Mouse (Mus musculus) large intestine, adult 2 months (tissue): Measurements from ENCODE around the gene Ikzf3. TPM values are rescaled to one million over a fixed set of nuclear protein-coding genes. Genes with fewer than 3 reads are reported as not detected.

ENCODE experiments used
- DNase-seq: peaks from one replicate; pipeline ENCODE4 v3.0.0-alpha.2; 2012; ENCODE audit warnings: low read depth, low spot score
- WGBS: fragments of 180-500 bp; shearing (Covaris S2); methylation state at CpG from one replicate; pipeline ENCODE4 v1.1.7; 2018; 5-methylcytosine and 5-hydroxymethylcytosine counted together
- polyA plus RNA-seq: library from polyadenylated mRNA; depleted of rRNA; stranded (reverse); fragments of >200 nt; gene quantifications from 2 replicates; pipeline ENCODE4 v1.2.3, GENCODE M21; 2012

Ikzf3 gene
- polyA plus RNA-seq, 1 experiment, result 8.1 TPM

GRCm38 (mm10) chr11:98457367-98458120 is 88.3 kb downstream of the Ikzf3 start:
- under 1% methylated on average over 59 of the region's 64 CpGs for WGBS
- no peak for DNase-seq

- WGBS, result 9% methylated on average over 9 of the region's 9 CpGs
- DNase-seq, result no peak
Observed at GRCm38 (mm10) chr11:98456945-98457344, 88.9 kb downstream of the Ikzf3 start.

DNA sequence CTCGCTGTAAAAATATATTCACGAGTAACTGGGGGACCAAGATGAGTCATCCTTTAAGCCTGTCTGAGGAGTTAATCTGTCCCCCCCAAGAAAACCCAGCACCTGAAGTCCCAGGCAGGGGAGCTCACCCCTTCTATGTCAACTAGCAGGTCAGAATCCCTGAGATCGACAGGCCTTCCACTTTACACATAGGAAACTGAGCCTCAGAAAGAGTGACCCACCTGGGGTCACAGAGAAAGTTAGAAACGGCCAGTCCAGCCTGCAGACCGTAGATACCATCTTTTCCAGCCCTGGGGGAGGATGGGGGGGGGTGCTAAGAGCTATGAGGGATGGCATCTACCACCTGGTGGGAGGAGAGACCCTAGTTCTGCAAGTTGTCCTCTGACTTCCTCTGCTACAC is 89.3 kb downstream of the Ikzf3 start:
- no peak for DNase-seq
- 44% methylated on average over 5 of the region's 5 CpGs for WGBS

- 81% methylated on average over 4 of the region's 4 CpGs for WGBS
- DNase-seq, result no peak
Observed at GRCm38 (mm10) chr11:98455484-98455883, 90.3 kb downstream of the Ikzf3 start.

GRCm38 (mm10) chr11:98449921-98450771 is 95.7 kb downstream of the Ikzf3 start:
- DNase-seq, result no peak
- WGBS, result 28% methylated on average over 20 of the region's 20 CpGs

DNA sequence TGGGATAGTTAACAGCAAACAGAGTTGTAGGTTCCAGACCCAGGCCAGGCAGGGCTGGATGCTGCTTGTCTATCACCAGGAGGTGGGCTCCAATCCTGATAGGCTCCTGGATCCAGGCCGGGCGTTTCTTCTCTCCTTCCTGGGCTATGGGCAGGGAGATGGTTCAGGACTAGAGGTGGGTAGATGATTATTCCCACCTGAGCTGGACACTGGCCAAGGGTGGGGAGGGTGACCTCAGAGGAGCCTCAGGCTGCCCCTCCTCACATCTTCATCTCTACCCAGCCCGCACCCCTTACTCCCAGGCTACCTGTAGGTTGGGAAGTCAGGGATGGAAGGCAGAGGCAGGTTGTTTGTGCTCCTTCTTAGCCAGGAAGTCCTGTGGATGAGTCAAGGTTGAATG is 96.4 kb downstream of the Ikzf3 start:
- DNase-seq, result no peak
- WGBS, result 30% methylated on average over 3 of the region's 3 CpGs

DNA sequence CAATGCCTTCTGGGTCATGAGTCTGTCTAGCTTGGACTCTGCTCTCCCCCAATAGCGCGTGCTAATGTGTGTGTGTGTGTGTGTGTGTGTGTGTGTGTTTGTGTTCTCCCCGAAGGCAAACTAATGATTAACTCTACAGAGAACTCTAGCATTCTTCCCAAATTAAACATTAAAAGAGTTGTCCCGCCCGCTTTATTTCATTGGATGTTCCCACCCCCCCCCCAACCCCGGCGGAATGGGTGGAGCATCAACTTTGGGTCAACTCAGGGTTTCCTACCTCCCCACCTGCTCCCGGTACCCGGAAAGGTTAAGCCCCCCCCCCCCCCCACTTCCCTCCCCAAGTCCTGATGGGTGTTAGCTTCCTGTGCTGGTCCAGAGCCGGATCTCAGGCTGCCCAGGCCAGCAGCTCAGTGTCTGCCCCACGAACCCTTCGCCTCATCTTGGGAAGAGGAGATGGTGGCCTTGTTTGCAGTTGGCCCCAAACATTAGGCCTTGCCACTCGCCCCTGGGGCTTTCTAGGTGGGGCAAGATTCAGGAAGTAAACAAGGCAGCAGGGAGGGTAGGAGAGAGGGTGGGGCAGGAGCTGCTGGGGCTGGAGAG is 97.5 kb downstream of the Ikzf3 start:
- 13% methylated on average over 13 of the region's 13 CpGs for WGBS
- no peak for DNase-seq

GRCm38 (mm10) chr11:98447475-98447834 is 98.4 kb downstream of the Ikzf3 start:
- 16% methylated on average over 7 of the region's 7 CpGs for WGBS
- DNase-seq, result no peak

DNA sequence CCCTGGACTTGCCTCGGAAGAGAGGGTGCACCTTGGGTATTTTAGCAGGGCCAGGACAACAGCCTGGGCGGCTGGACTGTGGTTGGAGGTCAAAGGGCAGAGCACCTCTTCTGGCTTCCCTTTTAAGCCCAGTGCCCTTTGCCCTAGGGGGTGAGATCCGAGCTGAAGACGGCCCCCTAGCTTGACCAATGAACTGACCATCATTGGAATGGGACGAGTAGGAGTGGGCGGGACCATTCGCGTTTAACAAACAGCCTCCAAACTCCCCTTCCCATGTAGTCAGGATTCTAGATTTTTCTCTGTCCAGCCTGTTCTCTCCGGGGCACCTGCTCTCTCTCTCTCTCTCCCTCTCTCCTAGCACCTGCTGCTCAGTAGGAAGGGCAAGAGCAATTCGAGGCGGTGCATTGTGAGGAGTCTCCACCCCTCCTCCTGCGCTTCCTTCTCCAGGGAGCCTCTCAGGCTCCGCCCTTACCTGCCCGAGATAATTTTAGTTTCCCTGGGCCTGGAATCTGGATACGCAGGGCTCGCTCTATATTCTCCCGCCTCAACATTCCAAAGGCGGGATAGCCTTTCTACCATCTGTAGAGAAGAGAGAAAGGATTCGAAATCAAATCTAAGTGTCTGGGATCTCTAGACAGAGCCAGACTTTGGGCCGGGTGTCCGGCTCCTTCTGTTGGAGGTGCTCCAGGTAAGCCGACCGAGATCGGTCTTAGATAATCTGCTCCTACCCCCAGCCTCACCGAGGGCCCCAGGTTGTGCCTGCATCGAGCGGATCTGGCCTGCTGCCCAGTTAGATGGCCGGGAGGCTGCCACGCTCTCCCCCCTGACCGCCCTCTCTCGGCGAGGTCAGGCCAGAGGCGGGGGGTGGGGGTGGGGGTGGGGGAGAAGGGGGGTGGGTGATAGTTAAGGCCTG is 99.0 kb downstream of the Ikzf3 start:
- no peak for DNase-seq
- WGBS, result 3% methylated on average over 33 of the region's 33 CpGs

DNA sequence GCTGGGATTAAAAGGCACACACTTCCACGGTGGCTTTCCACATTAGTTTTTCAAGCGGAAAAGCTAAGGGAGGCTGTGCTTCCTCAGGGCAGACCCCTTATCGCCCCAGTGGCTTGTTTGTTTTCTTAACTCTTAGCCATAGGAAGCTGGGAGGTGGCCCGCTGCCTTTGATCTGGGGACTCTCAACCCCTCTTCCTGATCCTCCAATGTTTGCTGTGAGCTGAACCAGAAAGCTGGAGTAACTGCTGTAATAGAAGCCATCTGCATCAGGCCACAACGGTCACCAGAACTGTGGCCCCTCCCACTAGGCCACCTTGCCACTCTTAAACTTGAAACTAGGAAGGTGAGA is 99.6 kb downstream of the Ikzf3 start, which contains the start of gene Grb7:
Grb7 (plus strand) TSS at position 182 of the 349 bp plus-strand sequence.
- DNase-seq, result no peak

DNA sequence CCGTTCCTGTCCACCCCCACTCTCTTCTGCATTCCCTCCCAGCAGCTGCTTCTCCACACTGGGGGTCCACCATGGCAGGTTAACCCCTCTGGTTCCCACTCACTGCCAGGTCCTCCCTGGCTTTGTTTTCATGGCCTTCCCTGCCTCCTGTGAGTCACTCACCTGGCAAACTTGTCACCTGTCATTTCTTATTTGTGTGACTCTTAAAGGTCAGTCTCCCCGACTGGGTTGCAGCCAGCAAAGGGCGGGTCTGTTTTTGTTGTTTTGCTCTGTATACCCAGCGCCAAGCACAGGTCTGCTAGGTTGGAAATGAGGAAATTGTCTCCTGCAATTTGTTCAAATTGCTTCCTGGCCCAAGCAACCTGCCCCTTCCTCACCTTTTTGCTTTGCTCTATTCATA is 100.2 kb downstream of the Ikzf3 start:
- no peak for DNase-seq
- 20% methylated on average over 4 of the region's 4 CpGs for WGBS

More for the DNA sequence above, 99.6 kb downstream of the Ikzf3 start, which contains the start of gene Grb7:
- WGBS, result 12% methylated on average over 5 of the region's 5 CpGs

DNA sequence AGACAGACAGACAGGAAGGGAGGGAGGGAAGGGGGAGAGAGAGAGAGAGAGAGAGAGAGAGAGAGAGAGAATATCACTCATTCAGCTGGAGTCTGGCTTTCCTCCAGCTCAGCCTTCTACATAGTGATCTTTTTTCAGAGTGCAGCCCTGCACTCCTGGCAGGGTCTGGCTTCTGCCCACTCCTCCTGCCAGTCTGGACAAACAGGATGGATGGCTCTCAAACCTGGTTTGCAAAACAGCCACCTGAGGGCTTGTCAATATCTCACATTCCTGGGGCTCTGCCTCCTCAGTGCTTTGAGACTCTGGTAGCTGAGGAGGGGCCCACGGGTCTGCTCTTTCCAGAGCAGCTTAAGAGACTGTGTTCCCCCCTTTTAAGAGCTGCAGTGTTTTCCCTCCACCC is 100.6 kb downstream of the Ikzf3 start:
- WGBS, result 13% methylated on average over 1 of the region's 1 CpGs
- no peak for DNase-seq

- no peak for DNase-seq
- 97% methylated on average over 1 of the region's 1 CpGs for WGBS
Observed at GRCm38 (mm10) chr11:98443688-98444087, 102.1 kb downstream of the Ikzf3 start.

GRCm38 (mm10) chr11:98438331-98439158 is 107.3 kb downstream of the Ikzf3 start, which contains the start of gene Mien1:
Mien1 (minus strand) TSS chr11:98438991.
- DNase-seq, result no peak
- WGBS, result under 1% methylated on average over 43 of the region's 43 CpGs

DNA sequence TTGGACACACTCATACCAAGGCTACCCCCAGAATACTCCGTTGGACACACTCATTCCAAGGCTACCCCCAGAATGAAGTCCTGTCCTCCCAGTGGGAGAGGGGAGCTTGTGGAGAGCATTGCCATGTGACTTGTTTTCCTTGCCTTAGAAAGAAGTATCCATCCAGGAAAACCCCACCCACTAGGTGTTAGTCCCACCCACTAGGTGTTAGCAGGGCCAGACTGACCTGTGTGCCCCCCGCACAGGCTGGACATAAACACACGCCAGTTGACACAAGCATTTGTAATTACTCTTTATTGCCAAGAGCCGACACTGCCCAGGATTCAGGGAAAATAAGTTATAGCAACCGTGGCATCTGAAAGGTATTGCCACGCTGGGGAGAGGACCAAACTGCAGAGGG is 108.4 kb downstream of the Ikzf3 start:
- DNase-seq, result no peak
- WGBS, result 43% methylated on average over 6 of the region's 6 CpGs

- DNase-seq, result no peak
- 90% methylated on average over 9 of the region's 9 CpGs for WGBS
Observed at GRCm38 (mm10) chr11:98435723-98436122, 110.1 kb downstream of the Ikzf3 start.

DNA sequence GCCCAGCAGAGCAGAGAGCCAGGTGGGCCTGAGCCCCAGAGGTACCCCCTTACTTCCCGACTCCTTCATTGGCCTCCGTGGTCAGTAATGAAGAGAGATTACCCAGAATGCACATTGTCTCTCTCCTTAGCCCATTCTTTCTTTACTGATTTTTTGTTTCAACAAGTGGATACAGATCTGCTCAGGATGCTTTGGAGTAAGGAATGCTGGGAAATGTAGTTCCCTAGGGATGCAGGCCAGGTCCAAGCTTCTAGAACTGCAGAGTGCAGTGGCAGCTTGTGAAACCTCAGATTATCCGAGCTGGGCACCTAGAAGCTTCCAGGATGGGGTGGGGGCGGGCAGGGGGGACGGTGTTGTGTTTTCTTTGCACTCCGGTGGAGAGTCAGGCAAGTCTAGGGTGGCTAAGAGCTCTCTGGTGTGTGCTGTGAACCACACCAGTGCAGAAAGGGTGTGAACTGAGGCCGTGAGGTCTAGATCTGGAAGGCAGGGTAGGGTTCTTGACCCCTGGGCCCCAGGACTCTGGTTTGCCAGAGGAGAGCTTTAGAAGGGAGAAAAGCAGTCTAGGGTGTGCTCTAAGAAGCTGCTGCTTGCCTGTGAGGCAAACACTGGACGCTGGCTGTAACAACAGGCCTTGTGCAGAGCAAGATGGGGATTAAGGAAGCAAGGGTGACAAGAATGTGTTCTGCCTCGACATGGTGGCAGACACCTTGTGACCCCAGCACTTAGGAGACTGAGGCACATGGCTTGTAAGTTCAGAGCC is 113.9 kb downstream of the Ikzf3 start:
- 84% methylated on average over 9 of the region's 9 CpGs for WGBS
- DNase-seq, result no peak

GRCm38 (mm10) chr11:98428436-98428835 is 117.4 kb downstream of the Ikzf3 start:
- WGBS, result 33% methylated on average over 5 of the region's 5 CpGs
- peak; percentile 99 for DNase-seq
